Comparison of ENCODE assay signal across 11 mouse cellular contexts in the genomic region with DNA sequence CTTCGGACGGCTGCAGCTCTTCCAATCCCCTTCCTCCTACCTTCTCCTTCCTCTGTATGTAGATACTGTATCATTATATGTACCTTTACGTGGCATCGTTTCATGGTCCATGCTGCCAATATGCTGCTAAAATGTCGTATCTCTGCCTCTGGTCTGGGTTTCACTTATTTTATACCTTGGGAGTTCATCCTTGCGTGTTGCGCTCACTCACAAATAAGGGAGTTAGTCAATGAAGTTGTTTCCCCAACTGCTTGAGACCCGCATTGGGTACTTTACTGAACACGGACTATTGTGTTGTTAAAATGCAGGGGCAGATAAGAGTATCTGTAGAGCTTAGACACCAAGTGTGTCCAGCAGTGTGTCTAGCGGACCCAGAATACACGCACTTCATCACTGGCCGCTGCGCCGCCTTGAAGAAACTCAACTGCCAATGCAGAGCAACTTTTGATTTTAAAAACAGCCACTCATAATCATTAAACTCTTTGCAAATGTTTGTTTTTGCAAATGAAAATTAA. TPM values are rescaled to one million over a fixed set of nuclear protein-coding genes. Genes with fewer than 3 reads are reported as not detected.
DNase-seq lines count a peak whose midpoint lies in the region; ATAC-seq lines count a peak whose summit lies in the region.
"Had no signal": no experiment of that assay in that cellular context is flagged by ENCODE, and none has a peak within 500 bp of the region (broad histone marks: within the 10 kb centered on the region; RNA-seq: fewer than 3 reads in every experiment).

No protein-coding gene starts in this region.

- H3K4me3 ChIP-seq in forebrain, embryonic 12.5 days (replicated peaks), result no peak overlapping the region
- H3K4me3 ChIP-seq in forebrain, embryonic 14.5 days (ENCODE audit: low read depth, low read length), result no peak overlapping the region
- H3K4me3 ChIP-seq in midbrain, embryonic 10.5 days, result peak overlapping the region; percentile 59; the same call in 1 of the 2 replicates
- H3K4me3 ChIP-seq in midbrain, embryonic 16.5 days (ENCODE audit: low read depth, low read length), result no peak overlapping the region
- no peak overlapping the region for H3K4me3 ChIP-seq in limb, embryonic 11.5 days (ENCODE audit: low read depth, low read length)

- no peak for DNase-seq in forebrain, embryonic 14.5 days (ENCODE audit: low spot score)
- peak; percentile 34 for DNase-seq in midbrain, embryonic 10.5 days (ENCODE audit: low spot score)
- DNase-seq in limb, embryonic 11.5 days (ENCODE audit: low spot score), result peak; percentile 40
- DNase-seq in right cerebral cortex, postnatal 36 days (ENCODE audit: low spot score in 2 of 2), result no peak
- DNase-seq in spleen, postnatal 10 days (ENCODE audit: low spot score in 2 of 2), result no peak
- DNase-seq in yolk sac, embryonic 10.5 days (ENCODE audit: low spot score), result no peak

- H3K27ac ChIP-seq in forebrain, embryonic 12.5 days, result no peak overlapping the region
- H3K27ac ChIP-seq in forebrain, embryonic 14.5 days (ENCODE audit: low read depth, low read length), result no peak overlapping the region
- H3K27ac ChIP-seq in midbrain, embryonic 10.5 days (replicated peaks), result no peak overlapping the region
- H3K27ac ChIP-seq in midbrain, embryonic 16.5 days (ENCODE audit: low read length), result no peak overlapping the region
- H3K27ac ChIP-seq in limb, embryonic 11.5 days (replicated peaks; ENCODE audit: low read depth, low read length), result no peak overlapping the region
- H3K27ac ChIP-seq: embryonic facial prominence, embryonic 12.5 days; neural tube, embryonic 13.5 days had no signal

- WGBS in forebrain, embryonic 12.5 days, result 2% methylated on average over 14 of the region's 14 CpGs
- WGBS in forebrain, embryonic 14.5 days, result 3% methylated on average over 14 of the region's 14 CpGs
- WGBS in midbrain, embryonic 10.5 days, result 2% methylated on average over 14 of the region's 14 CpGs
- 2% methylated on average over 14 of the region's 14 CpGs for whole genome bisulfite sequencing in midbrain, embryonic 16.5 days
- WGBS in limb, embryonic 11.5 days, result 2% methylated on average over 14 of the region's 14 CpGs

- no peaks in the 10 kb centered on the region for H3K9me3 ChIP-seq in forebrain, embryonic 12.5 days
- H3K9me3 ChIP-seq in forebrain, embryonic 14.5 days (replicated peaks; ENCODE audit: control insufficient read depth, low read length), result no peaks in the 10 kb centered on the region
- no peaks in the 10 kb centered on the region for H3K9me3 ChIP-seq in midbrain, embryonic 10.5 days (replicated peaks)
- no peaks in the 10 kb centered on the region for H3K9me3 ChIP-seq in midbrain, embryonic 16.5 days (replicated peaks; ENCODE audit: control insufficient read depth, low read length, poor library complexity, severe bottlenecking)
- H3K9me3 ChIP-seq in limb, embryonic 11.5 days (ENCODE audit: control insufficient read depth, low read length), result no peaks in the 10 kb centered on the region
- H3K9me3 ChIP-seq: embryonic facial prominence, embryonic 12.5 days; neural tube, embryonic 13.5 days had no signal

- no peak overlapping the region for H3K9ac ChIP-seq in forebrain, embryonic 12.5 days
- H3K9ac ChIP-seq in forebrain, embryonic 14.5 days (ENCODE audit: low read length), result no peak overlapping the region
- no peak overlapping the region for H3K9ac ChIP-seq in midbrain, embryonic 16.5 days (ENCODE audit: low read depth, low read length)
- H3K9ac ChIP-seq in limb, embryonic 11.5 days (ENCODE audit: low read length), result no peak overlapping the region
- H3K9ac ChIP-seq: embryonic facial prominence, embryonic 12.5 days had no signal

- H3K4me2 ChIP-seq in forebrain, embryonic 12.5 days, result 0 out of 2 replicates have a peak overlapping the region, but pooled peaks have one; percentile 85
- H3K4me2 ChIP-seq in forebrain, embryonic 14.5 days (ENCODE audit: low read length), result no peak overlapping the region
- H3K4me2 ChIP-seq in midbrain, embryonic 16.5 days (ENCODE audit: low read length), result no peak overlapping the region
- H3K4me2 ChIP-seq in limb, embryonic 11.5 days (ENCODE audit: low read depth, severe bottlenecking), result no peak overlapping the region

- no peaks in the 10 kb centered on the region for H3K36me3 ChIP-seq in forebrain, embryonic 12.5 days (replicated peaks)
- no peaks in the 10 kb centered on the region for H3K36me3 ChIP-seq in forebrain, embryonic 14.5 days (ENCODE audit: control insufficient read depth, insufficient read depth, low read length)
- no peaks in the 10 kb centered on the region for H3K36me3 ChIP-seq in midbrain, embryonic 10.5 days
- H3K36me3 ChIP-seq in midbrain, embryonic 16.5 days (ENCODE audit: control insufficient read depth, insufficient read depth, low read length), result no peaks in the 10 kb centered on the region
- no peaks in the 10 kb centered on the region for H3K36me3 ChIP-seq in limb, embryonic 11.5 days (ENCODE audit: control insufficient read depth, insufficient read depth, low read length)
- H3K36me3 ChIP-seq: embryonic facial prominence, embryonic 12.5 days; neural tube, embryonic 13.5 days had no signal

- H3K27me3 ChIP-seq in forebrain, embryonic 12.5 days, result peaks cover 84% of the 10 kb centered on the region
- peaks cover 69% of the 10 kb centered on the region for H3K27me3 ChIP-seq in forebrain, embryonic 14.5 days (replicated peaks; ENCODE audit: control insufficient read depth, insufficient read depth, low read length)
- H3K27me3 ChIP-seq in midbrain, embryonic 10.5 days (ENCODE audit: low read depth, poor library complexity, severe bottlenecking), result peaks cover 97% of the 10 kb centered on the region
- H3K27me3 ChIP-seq in midbrain, embryonic 16.5 days (ENCODE audit: control insufficient read depth, insufficient read depth, low read depth, low read length), result peaks cover 46% of the 10 kb centered on the region
- peaks cover 71% of the 10 kb centered on the region for H3K27me3 ChIP-seq in limb, embryonic 11.5 days (ENCODE audit: control insufficient read depth, insufficient read depth, low read length)

- peaks cover 39% of the 10 kb centered on the region for H3K4me1 ChIP-seq in forebrain, embryonic 12.5 days
- peaks cover 15% of the 10 kb centered on the region for H3K4me1 ChIP-seq in forebrain, embryonic 14.5 days (ENCODE audit: control insufficient read depth, insufficient read depth, low read length)
- H3K4me1 ChIP-seq in midbrain, embryonic 10.5 days, result peaks cover 41% of the 10 kb centered on the region
- H3K4me1 ChIP-seq in midbrain, embryonic 16.5 days (ENCODE audit: control insufficient read depth, insufficient read depth, low read length), result peaks cover 30% of the 10 kb centered on the region
- peaks cover 15% of the 10 kb centered on the region for H3K4me1 ChIP-seq in limb, embryonic 11.5 days (ENCODE audit: control insufficient read depth, insufficient read depth, low read length)

- ATAC-seq in forebrain, embryonic 12.5 days (ENCODE audit: low FRiP score), result no peak
- no peak for ATAC-seq in forebrain, embryonic 14.5 days
- no peak for ATAC-seq in midbrain, embryonic 16.5 days
- no peak for ATAC-seq in limb, embryonic 11.5 days (ENCODE audit: insufficient number of reproducible peaks, low FRiP score, low TSS enrichment, low read depth)

RNA-seq across cellular contexts. Expression of a gene that starts 1.6 kb away (rescaled TPM):
- 0.09 TPM in 1 of 2 replicates, not detected in the other for polyA plus RNA-seq in forebrain, embryonic 12.5 days (2016; fragmentation: Nextera tagmentation; extraction: Ambion mirVana)
- polyA plus RNA-seq in forebrain, embryonic 14.5 days (2014; fragmentation: Nextera tagmentation; extraction: Ambion mirVana), result 0.23 TPM in 1 of 2 replicates, not detected in the other
- 0.88 and 4.7 TPM in 2 replicates for polyA plus RNA-seq in midbrain, embryonic 10.5 days (2016; fragmentation: Nextera tagmentation; extraction: Ambion mirVana)
- 0.44 and 0.63 TPM in 2 replicates for polyA plus RNA-seq in midbrain, embryonic 16.5 days (2015; fragmentation: Nextera tagmentation; extraction: Ambion mirVana)
- polyA plus RNA-seq in limb, embryonic 11.5 days (2014; fragmentation: Nextera tagmentation; extraction: Ambion mirVana), result not detected in 2 replicates
- polyA plus RNA-seq: thymus, postnatal 0 days had no signal

Comparison
In these comparisons a context has a peak if more than half of its experiments do, and no peak if none do; other contexts are left out.
1. DNase-seq: peak in midbrain, embryonic 10.5 days (single experiment) and limb, embryonic 11.5 days (single experiment); none in forebrain, embryonic 14.5 days (single experiment), right cerebral cortex, postnatal 36 days (0 of 2), spleen, postnatal 10 days (0 of 2) and yolk sac, embryonic 10.5 days (single experiment).